ENCODE assay signal across 12 mouse cellular contexts in the genomic region with DNA sequence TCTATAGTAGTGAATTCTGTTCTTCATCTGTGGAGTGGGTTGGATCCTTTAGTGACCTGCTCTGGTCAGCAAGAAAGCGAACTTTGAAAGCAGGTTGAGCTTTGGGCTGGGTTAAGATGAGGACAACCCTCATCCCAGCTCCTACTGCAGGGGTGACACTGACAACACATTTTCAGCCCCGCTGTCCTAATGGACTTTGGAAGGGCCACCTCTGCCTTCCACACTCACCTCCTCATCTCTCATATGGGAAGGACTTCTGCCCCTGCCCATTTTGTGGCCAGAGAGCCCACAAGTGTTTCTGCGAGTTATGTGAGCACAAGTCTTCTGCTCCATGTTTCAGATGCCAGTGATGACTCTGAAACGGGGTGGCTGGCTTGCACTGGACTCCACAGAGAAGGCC. TPM values are rescaled to one million over a fixed set of nuclear protein-coding genes. Genes with fewer than 3 reads are reported as not detected.
DNase-seq lines count a peak whose midpoint lies in the region; ATAC-seq and TF ChIP-seq lines count a peak whose summit lies in the region.
"Had no signal": no experiment of that assay in that cellular context is flagged by ENCODE, and none has a peak within 500 bp of the region (broad histone marks: within the 10 kb centered on the region; RNA-seq: fewer than 3 reads in every experiment).

No protein-coding gene starts in this region.

- ATAC-seq in lung, embryonic 16.5 days (ENCODE audit: low read depth) = no peak
- ATAC-seq in midbrain, postnatal 0 days (ENCODE audit: low FRiP score) = no peak
- ATAC-seq: CD4-positive, CD25-positive, alpha-beta regulatory T cell, adult 4 months; liver, postnatal 0 days had no signal

- no peak overlapping the region for H3K9ac ChIP-seq in lung, embryonic 16.5 days (ENCODE audit: low read length)
- H3K9ac ChIP-seq in midbrain, postnatal 0 days (replicated peaks; ENCODE audit: low read length, poor library complexity, severe bottlenecking) = no peak overlapping the region
- H3K9ac ChIP-seq: liver, postnatal 0 days had no signal

- H3K4me3 ChIP-seq in lung, embryonic 16.5 days (ENCODE audit: low read length) = no peak overlapping the region
- no peak overlapping the region for H3K4me3 ChIP-seq in midbrain, postnatal 0 days (ENCODE audit: low read depth, low read length)
- H3K4me3 ChIP-seq: heart, embryonic 13.5 days had no signal

- no peaks in the 10 kb centered on the region for H3K27me3 ChIP-seq in lung, embryonic 16.5 days (ENCODE audit: control insufficient read depth, insufficient read depth, low read depth, low read length)
- no peaks in the 10 kb centered on the region for H3K27me3 ChIP-seq in midbrain, postnatal 0 days (ENCODE audit: insufficient read depth, low read length)
- H3K27me3 ChIP-seq: heart, embryonic 13.5 days had no signal

- no peak for TF ChIP-seq CTCF in midbrain, postnatal 0 days (IDR thresholded peaks at IDR 0.05)

- 52% methylated on average over 4 of the region's 4 CpGs for WGBS in lung, embryonic 16.5 days
- WGBS in midbrain, postnatal 0 days = 87% methylated on average over 4 of the region's 4 CpGs

- DNase-seq in kidney, adult 11 months = peak; percentile 47
- no peak for DNase-seq in kidney, adult 18-20 months
- DNase-seq in lung, postnatal 36 days = no peak
- DNase-seq in kidney, postnatal 25 days = peak; percentile 25 to 74
- no peak for DNase-seq in midbrain, postnatal 0 days (ENCODE audit: low spot score)
- DNase-seq in adrenal gland, postnatal 4 days (ENCODE audit: low spot score in 2 of 2) = no peak
- DNase-seq: gastrocnemius, postnatal 14 days; liver, postnatal 0 days; thymus, adult 18-20 months had no signal

- H3K4me2 ChIP-seq in lung, embryonic 16.5 days (ENCODE audit: low read depth, low read length) = peak overlapping the region; percentile 18; the same call in 1 of the 2 replicates
- H3K4me2 ChIP-seq in midbrain, postnatal 0 days (ENCODE audit: low read depth, low read length, poor library complexity, severe bottlenecking) = no peak overlapping the region
- H3K4me2 ChIP-seq: heart, embryonic 13.5 days had no signal

- no peaks in the 10 kb centered on the region for H3K36me3 ChIP-seq in lung, embryonic 16.5 days (ENCODE audit: control insufficient read depth, insufficient read depth, low read length)
- H3K36me3 ChIP-seq in midbrain, postnatal 0 days (ENCODE audit: insufficient read depth, low read length) = no peaks in the 10 kb centered on the region
- H3K36me3 ChIP-seq: heart, embryonic 13.5 days had no signal

- no peaks in the 10 kb centered on the region for H3K9me3 ChIP-seq in lung, embryonic 16.5 days (ENCODE audit: control insufficient read depth, low read length)
- no peaks in the 10 kb centered on the region for H3K9me3 ChIP-seq in midbrain, postnatal 0 days (ENCODE audit: low read length)
- H3K9me3 ChIP-seq: heart, embryonic 13.5 days had no signal

- peaks cover 70% of the 10 kb centered on the region for H3K4me1 ChIP-seq in lung, embryonic 16.5 days (replicated peaks; ENCODE audit: control insufficient read depth, insufficient read depth, low read length)
- H3K4me1 ChIP-seq in midbrain, postnatal 0 days (ENCODE audit: insufficient read depth, low read length) = no peaks in the 10 kb centered on the region

- H3K27ac ChIP-seq in lung, embryonic 16.5 days (ENCODE audit: low read length) = peak overlapping the region; percentile 94
- no peak overlapping the region for H3K27ac ChIP-seq in midbrain, postnatal 0 days (ENCODE audit: low read depth, low read length)
- H3K27ac ChIP-seq: heart, embryonic 13.5 days had no signal

RNA-seq across cellular contexts. Expression of a gene that starts 41.9 kb away (rescaled TPM):
- 94.5 and 102 TPM in 2 replicates for polyA plus RNA-seq in lung, embryonic 16.5 days (2015; fragmentation: Nextera tagmentation; extraction: Ambion mirVana)
- 75.0 and 94.0 TPM in 2 replicates for total RNA-seq in midbrain, postnatal 0 days (2014; rRNA removed)
- polyA plus RNA-seq in midbrain, postnatal 0 days (2015; fragmentation: Nextera tagmentation; extraction: Ambion mirVana) = 139 and 149 TPM in 2 replicates
- total RNA-seq in adrenal gland, postnatal 4 days (2021) = 10 to 100 TPM; 30.1 to 34.5 TPM

Comparison
In these comparisons a context has a peak if more than half of its experiments do, and no peak if none do; other contexts are left out.
1. DNase-seq: peak in kidney, adult 11 months (single experiment) and kidney, postnatal 25 days (2 of 2); none in kidney, adult 18-20 months (single experiment), lung, postnatal 36 days (single experiment), midbrain, postnatal 0 days (single experiment) and adrenal gland, postnatal 4 days (0 of 2).